Mouse (Mus musculus) hindbrain, postnatal 0 days (tissue): ENCODE data around the gene Ahnak2. TPM values are rescaled to one million over a fixed set of nuclear protein-coding genes. Genes with fewer than 3 reads are reported as not detected.

Experiments
- ATAC-seq: fragments of 200-750 bp; cut with Nextera tagmentation; 2 replicates; pipeline ENCODE4 v1.8.0; 2017; ENCODE audit warnings: mild to moderate bottlenecking, moderate TSS enrichment, moderate library complexity
- DNase-seq: peaks from one replicate; pipeline ENCODE4 v3.0.0-alpha.2; 2015; ENCODE audit warnings: low spot score
- H3K27ac ChIP-seq: fragments of 300-500 bp; sonication (generic); 2 replicates; pipeline ENCODE4 v1.5.1; 2014; ENCODE audit warnings: mild to moderate bottlenecking
- H3K27me3 ChIP-seq: fragments of 300-500 bp; sonication (generic); 2 replicates; pipeline ENCODE4 v1.6.1; 2014; ENCODE audit warnings: low read length, mixed read lengths; ENCODE audit not compliant: insufficient read depth
- H3K36me3 ChIP-seq: fragments of 300-500 bp; sonication (generic); 2 replicates; pipeline ENCODE4 v1.6.1; 2014; ENCODE audit warnings: low read length, mixed read lengths; ENCODE audit not compliant: insufficient read depth
- H3K4me1 ChIP-seq: fragments of 300-500 bp; sonication (generic); 2 replicates; pipeline ENCODE4 v1.6.1; 2014; ENCODE audit warnings: antibody characterized with exemption, low read length, mixed read lengths; ENCODE audit not compliant: insufficient read depth
- H3K4me2 ChIP-seq: fragments of 300-500 bp; sonication (generic); 2 replicates; pipeline ENCODE4 v1.6.1; 2014; ENCODE audit warnings: low read depth, mild to moderate bottlenecking, low read length, moderate library complexity, mixed read lengths
- H3K4me3 ChIP-seq: fragments of 300-500 bp; sonication (generic); 2 replicates; pipeline ENCODE4 v1.5.1; 2014; ENCODE audit warnings: low read length
- H3K9ac ChIP-seq: fragments of 300-500 bp; sonication (generic); replicated peaks from 2 replicates; pipeline ENCODE4 v1.6.1; 2014; ENCODE audit warnings: mild to moderate bottlenecking, low read length, moderate library complexity, mixed read lengths
- H3K9me3 ChIP-seq: fragments of 300-500 bp; sonication (generic); 2 replicates; pipeline ENCODE4 v1.6.1; 2016; ENCODE audit warnings: low read length, mixed read lengths
- CTCF ChIP-seq: IDR thresholded peaks from 2 replicates; pipeline ENCODE4 v1.5.1; 2016; ENCODE audit warnings: antibody characterized with exemption, control low read depth, low read depth
- WGBS: fragments of 180-500 bp; shearing (Covaris S2); extraction: QIAGEN DNeasy Blood & Tissue Kit; methylation state at CpG from one replicate; pipeline ENCODE4 v1.1.7; 2014; 5-methylcytosine and 5-hydroxymethylcytosine counted together
- polyA plus RNA-seq: library from polyadenylated mRNA; unstranded; fragments of >200 nt; fragmentation: Nextera tagmentation; extraction: Ambion mirVana; gene quantifications from 2 replicates; pipeline ENCODE4 v1.2.1, GENCODE M21; 2015
- total RNA-seq: library from RNA; depleted of rRNA; stranded (reverse); fragments of >200 nt; gene quantifications from 2 replicates; pipeline ENCODE4 v1.2.3, GENCODE M21; 2014

The Ahnak2 gene
- total and polyA plus RNA-seq, 2 experiments from 2014 or later = 3.3 to 7.7 TPM

GRCm38 (mm10) chr12:112813370-112813769 lies 10.9 kb upstream of the Ahnak2 start:
- Histone ChIP-seq H3K27me3 (no peaks in the 10 kb centered on the region), H3K9me3 (no peaks in the 10 kb centered on the region), H3K4me1 (0 out of 2 replicates have a peak, but pooled peaks cover 10% of the 10 kb centered on the region), H3K4me3 (no peak overlapping the region), H3K27ac (no peak overlapping the region), H3K4me2 (no peak overlapping the region), H3K36me3 (peaks cover 19% of the 10 kb centered on the region; the same call in 1 of the 2 replicates), H3K9ac (no peak overlapping the region)
- no peak for DNase-seq
- WGBS = 87% methylated on average over 7 of the region's 7 CpGs
- TF ChIP-seq CTCF = no peak
- ATAC-seq = no peak

GRCm38 (mm10) chr12:112810092-112810885 lies 7.8 kb upstream of the Ahnak2 start:
- H3K4me2 ChIP-seq = peak overlapping the region; percentile 98
- peak overlapping the region; percentile 68 for H3K4me3 ChIP-seq
- H3K27me3 ChIP-seq = no peaks in the 10 kb centered on the region
- DNase-seq (no peak), ATAC-seq (no peak)
- WGBS = 61% methylated on average over 19 of the region's 19 CpGs
- H3K36me3 ChIP-seq = peaks cover 13% of the 10 kb centered on the region; the same call in 1 of the 2 replicates
- no peak overlapping the region for H3K27ac ChIP-seq
- 0 out of 2 replicates have a peak, but pooled peaks cover 10% of the 10 kb centered on the region for H3K4me1 ChIP-seq
- no peaks in the 10 kb centered on the region for H3K9me3 ChIP-seq
- no peak for TF ChIP-seq CTCF
- H3K9ac ChIP-seq = no peak overlapping the region; the same call in 1 of the 2 replicates

GRCm38 (mm10) chr12:112809641-112810040 lies 7.2 kb upstream of the Ahnak2 start:
- H3K4me2 ChIP-seq = peak overlapping the region; percentile 98
- TF ChIP-seq CTCF = no peak
- no peaks in the 10 kb centered on the region for H3K27me3 ChIP-seq
- peak overlapping the region; percentile 70 for H3K9ac ChIP-seq
- DNase-seq = no peak
- H3K4me1 ChIP-seq = 0 out of 2 replicates have a peak, but pooled peaks cover 10% of the 10 kb centered on the region
- no peak for ATAC-seq
- H3K36me3 ChIP-seq = peaks cover 8% of the 10 kb centered on the region; the same call in 1 of the 2 replicates
- 24% methylated on average over 8 of the region's 8 CpGs for WGBS
- H3K9me3 ChIP-seq = no peaks in the 10 kb centered on the region
- peak overlapping the region; percentile 68 for H3K4me3 ChIP-seq
- H3K27ac ChIP-seq = peak overlapping the region; percentile 83; the same call in 1 of the 2 replicates

GRCm38 (mm10) chr12:112808587-112809364 lies 6.3 kb upstream of the Ahnak2 start, which contains the start of gene Clba1:
Gene Clba1 (plus strand): TSS chr12:112808937.
- TF ChIP-seq CTCF = peak; percentile 68
- peak; percentile 94 for ATAC-seq
- peaks cover under 1% of the 10 kb centered on the region; the same call in 1 of the 2 replicates for H3K36me3 ChIP-seq
- peak within 1 kb of the TSS; percentile 70 for H3K9ac ChIP-seq
- 0 out of 2 replicates have a peak, but pooled peaks cover 10% of the 10 kb centered on the region for H3K4me1 ChIP-seq
- peak within 1 kb of the TSS; percentile 68 for H3K4me3 ChIP-seq
- peak; percentile 98 for DNase-seq
- no peaks in the 10 kb centered on the region for H3K27me3 ChIP-seq
- WGBS = under 1% methylated on average over 63 of the region's 64 CpGs
- H3K9me3 ChIP-seq = no peaks in the 10 kb centered on the region
- H3K27ac ChIP-seq = peak within 1 kb of the TSS; percentile 83
- H3K4me2 ChIP-seq = peak within 1 kb of the TSS; percentile 98

GRCm38 (mm10) chr12:112808212-112808586 lies 5.7 kb upstream of the Ahnak2 start:
- no peak for TF ChIP-seq CTCF
- Histone ChIP-seq H3K4me3 (peak overlapping the region; percentile 68), H3K9ac (peak overlapping the region; percentile 70), H3K4me1 (0 out of 2 replicates have a peak, but pooled peaks cover 10% of the 10 kb centered on the region), H3K27ac (peak overlapping the region; percentile 83), H3K4me2 (peak overlapping the region; percentile 98), H3K27me3 (no peaks in the 10 kb centered on the region), H3K9me3 (no peaks in the 10 kb centered on the region), H3K36me3 (no peaks in the 10 kb centered on the region)
- ATAC-seq (peak; percentile 11; the same call in 1 of the 2 replicates), DNase-seq (no peak)
- WGBS = 53% methylated on average over 5 of the region's 5 CpGs

- TF ChIP-seq CTCF = no peak
- ATAC-seq (no peak), DNase-seq (no peak)
- Histone ChIP-seq H3K27ac (peak overlapping the region; percentile 83; the same call in 1 of the 2 replicates), H3K4me3 (no peak overlapping the region), H3K4me1 (0 out of 2 replicates have a peak, but pooled peaks cover 10% of the 10 kb centered on the region), H3K36me3 (no peaks in the 10 kb centered on the region), H3K27me3 (no peaks in the 10 kb centered on the region), H3K4me2 (peak overlapping the region; percentile 98; the same call in 1 of the 2 replicates), H3K9ac (no peak overlapping the region), H3K9me3 (no peaks in the 10 kb centered on the region)
- WGBS = 66% methylated on average over 4 of the region's 4 CpGs
These were observed 5.3 kb upstream of the Ahnak2 start for GRCm38 (mm10) chr12:112807796-112808195.
